Mouse (Mus musculus) hindbrain, embryonic 13.5 days (tissue): ENCODE data around the gene Daam2. TPM values are rescaled to one million over a fixed set of nuclear protein-coding genes. Genes with fewer than 3 reads are reported as not detected.
A peak's percentile ranks its signal among the peaks of the same experiment; 100 is the strongest.
"Not testable (repeated sequence)": the region's sequence is repeated elsewhere in the genome, so short reads cannot be mapped to it uniquely, and the experiment has no call there.

Source experiments
- ATAC-seq: fragments of 200-750 bp; cut with Nextera tagmentation; 2 replicates; pipeline ENCODE4 v1.8.0; 2017; ENCODE audit warnings: moderate TSS enrichment; ENCODE audit not compliant: low FRiP score
- H3K27ac ChIP-seq: fragments of 300-500 bp; sonication (generic); 2 replicates; pipeline ENCODE4 v1.5.1; 2015; ENCODE audit warnings: inconsistent platforms, mild to moderate bottlenecking, moderate library complexity
- H3K27me3 ChIP-seq: fragments of 300-500 bp; sonication (generic); 2 replicates; pipeline ENCODE4 v1.6.1; 2015; ENCODE audit warnings: mild to moderate bottlenecking, inconsistent platforms
- H3K36me3 ChIP-seq: fragments of 300-500 bp; sonication (generic); 2 replicates; pipeline ENCODE4 v1.6.1; 2015; ENCODE audit warnings: mild to moderate bottlenecking, inconsistent platforms
- H3K4me1 ChIP-seq: fragments of 300-500 bp; sonication (generic); replicated peaks from 2 replicates; pipeline ENCODE4 v1.6.1; 2015; ENCODE audit warnings: inconsistent platforms
- H3K4me2 ChIP-seq: fragments of 300-500 bp; sonication (generic); 2 replicates; pipeline ENCODE4 v1.6.1; 2015; ENCODE audit warnings: inconsistent platforms, mild to moderate bottlenecking, moderate library complexity
- H3K4me3 ChIP-seq: fragments of 300-500 bp; sonication (generic); 2 replicates; pipeline ENCODE4 v1.5.1; 2015; ENCODE audit warnings: mild to moderate bottlenecking, inconsistent platforms
- H3K9ac ChIP-seq: fragments of 300-500 bp; sonication (generic); 2 replicates; pipeline ENCODE4 v1.6.1; 2015; ENCODE audit warnings: mild to moderate bottlenecking, inconsistent platforms
- H3K9me3 ChIP-seq: fragments of 300-500 bp; sonication (generic); 2 replicates; pipeline ENCODE4 v1.6.1; 2016; ENCODE audit warnings: inconsistent platforms
- WGBS: fragments of 180-500 bp; shearing (Covaris S2); methylation state at CpG from one replicate; pipeline ENCODE4 v1.1.7; 2015; 5-methylcytosine and 5-hydroxymethylcytosine counted together
- polyA plus RNA-seq: library from polyadenylated mRNA; unstranded; fragments of >200 nt; fragmentation: Nextera tagmentation; extraction: Ambion mirVana; gene quantifications from 2 replicates; pipeline ENCODE4 v1.2.1, GENCODE M21; 2015

The Daam2 gene
- polyA plus RNA-seq, 1 experiment from 2014 or later = 3.7 TPM

- H3K9ac ChIP-seq, H3K27me3 ChIP-seq, H3K4me2 ChIP-seq, ATAC-seq, H3K9me3 ChIP-seq, H3K4me1 ChIP-seq, H3K4me3 ChIP-seq, H3K27ac ChIP-seq: not testable (repeated sequence)
- H3K36me3 ChIP-seq = peaks cover 36% of the 10 kb centered on the region
These were observed 126.8 kb downstream of the Daam2 start for GRCm38 (mm10) chr17:49437306-49437705.

- Histone ChIP-seq H3K4me2 (no peak overlapping the region), H3K36me3 (peaks cover 36% of the 10 kb centered on the region), H3K4me3 (no peak overlapping the region), H3K9ac (no peak overlapping the region), H3K27ac (no peak overlapping the region), H3K27me3 (no peaks in the 10 kb centered on the region), H3K4me1 (peaks cover 7% of the 10 kb centered on the region; the same call in 1 of the 2 replicates), H3K9me3 (no peaks in the 10 kb centered on the region; the same call in 1 of the 2 replicates)
- 90% methylated on average over 6 of the region's 6 CpGs for WGBS
- ATAC-seq = no peak
These were observed 127.5 kb downstream of the Daam2 start for GRCm38 (mm10) chr17:49436631-49437030.

- no peak for ATAC-seq
- WGBS = 94% methylated on average over 10 of the region's 10 CpGs
These were observed 129.1 kb downstream of the Daam2 start for GRCm38 (mm10) chr17:49435081-49435480.

GRCm38 (mm10) chr17:49434236-49434635 is 129.9 kb downstream of the Daam2 start:
- H3K4me3 ChIP-seq = no peak overlapping the region
- WGBS = 64% methylated on average over 6 of the region's 6 CpGs
- no peaks in the 10 kb centered on the region; the same call in 1 of the 2 replicates for H3K9me3 ChIP-seq
- peaks cover 22% of the 10 kb centered on the region for H3K4me1 ChIP-seq
- no peaks in the 10 kb centered on the region for H3K27me3 ChIP-seq
- H3K4me2 ChIP-seq = no peak overlapping the region
- no peak overlapping the region for H3K9ac ChIP-seq
- no peak overlapping the region for H3K27ac ChIP-seq
- no peak for ATAC-seq
- H3K36me3 ChIP-seq = peaks cover 36% of the 10 kb centered on the region

More at GRCm38 (mm10) chr17:49435081-49435480, 129.1 kb downstream of the Daam2 start:
- H3K9me3 ChIP-seq = no peaks in the 10 kb centered on the region; the same call in 1 of the 2 replicates
- H3K27ac ChIP-seq = no peak overlapping the region
- H3K4me1 ChIP-seq = peaks cover 13% of the 10 kb centered on the region
- no peaks in the 10 kb centered on the region for H3K27me3 ChIP-seq
- H3K4me2 ChIP-seq = no peak overlapping the region
- peaks cover 36% of the 10 kb centered on the region for H3K36me3 ChIP-seq
- no peak overlapping the region for H3K4me3 ChIP-seq
- H3K9ac ChIP-seq = no peak overlapping the region

- Histone ChIP-seq H3K27ac (no peak overlapping the region), H3K27me3 (no peaks in the 10 kb centered on the region), H3K9me3 (no peaks in the 10 kb centered on the region; the same call in 1 of the 2 replicates), H3K36me3 (peaks cover 29% of the 10 kb centered on the region), H3K4me1 (peaks cover 30% of the 10 kb centered on the region), H3K9ac (no peak overlapping the region), H3K4me3 (no peak overlapping the region), H3K4me2 (no peak overlapping the region)
- WGBS = 98% methylated on average over 6 of the region's 6 CpGs
- no peak for ATAC-seq
These were observed 131.1 kb downstream of the Daam2 start for GRCm38 (mm10) chr17:49433071-49433470.

- ATAC-seq = no peak
- no peak overlapping the region for H3K4me3 ChIP-seq
- H3K4me1 ChIP-seq = peaks cover 34% of the 10 kb centered on the region
- no peak overlapping the region for H3K4me2 ChIP-seq
- no peak overlapping the region for H3K27ac ChIP-seq
- WGBS = 84% methylated on average over 4 of the region's 4 CpGs
- H3K9ac ChIP-seq = no peak overlapping the region
- peaks cover 29% of the 10 kb centered on the region for H3K36me3 ChIP-seq
- H3K27me3 ChIP-seq = no peaks in the 10 kb centered on the region
- H3K9me3 ChIP-seq = no peaks in the 10 kb centered on the region; the same call in 1 of the 2 replicates
These were observed 132.0 kb downstream of the Daam2 start for GRCm38 (mm10) chr17:49432071-49432711.

GRCm38 (mm10) chr17:49431176-49431575 is 133.0 kb downstream of the Daam2 start:
- no peak overlapping the region for H3K27ac ChIP-seq
- no peak for ATAC-seq
- H3K4me2 ChIP-seq = no peak overlapping the region
- H3K36me3 ChIP-seq = peaks cover 24% of the 10 kb centered on the region
- no peaks in the 10 kb centered on the region for H3K27me3 ChIP-seq
- 97% methylated on average over 6 of the region's 6 CpGs for WGBS
- H3K9ac ChIP-seq = no peak overlapping the region
- H3K4me3 ChIP-seq = no peak overlapping the region
- H3K9me3 ChIP-seq = no peaks in the 10 kb centered on the region; the same call in 1 of the 2 replicates
- H3K4me1 ChIP-seq = peaks cover 34% of the 10 kb centered on the region

- Histone ChIP-seq H3K4me2 (no peak overlapping the region), H3K27ac (no peak overlapping the region), H3K9ac (no peak overlapping the region), H3K4me1 (peaks cover 34% of the 10 kb centered on the region), H3K36me3 (peaks cover 14% of the 10 kb centered on the region), H3K4me3 (no peak overlapping the region), H3K27me3 (no peaks in the 10 kb centered on the region), H3K9me3 (no peaks in the 10 kb centered on the region)
- no peak for ATAC-seq
- WGBS = 86% methylated on average over 6 of the region's 6 CpGs
These were observed 134.0 kb downstream of the Daam2 start for GRCm38 (mm10) chr17:49430136-49430535.

- Histone ChIP-seq H3K4me1 (peaks cover 34% of the 10 kb centered on the region), H3K27ac (no peak overlapping the region), H3K9me3 (no peaks in the 10 kb centered on the region), H3K9ac (peak overlapping the region; percentile 90; the same call in 1 of the 2 replicates), H3K27me3 (no peaks in the 10 kb centered on the region), H3K36me3 (peaks cover 9% of the 10 kb centered on the region), H3K4me3 (no peak overlapping the region), H3K4me2 (peak overlapping the region; percentile 82)
- ATAC-seq = no peak
- 93% methylated on average over 6 of the region's 6 CpGs for WGBS
These were observed 134.5 kb downstream of the Daam2 start for GRCm38 (mm10) chr17:49429471-49430129.

- Histone ChIP-seq H3K27ac (no peak overlapping the region), H3K27me3 (no peaks in the 10 kb centered on the region)
- WGBS = 74% methylated on average over 13 of the region's 13 CpGs
These were observed 135.3 kb downstream of the Daam2 start for GRCm38 (mm10) chr17:49428751-49429415.

GRCm38 (mm10) chr17:49428239-49428688 is 135.9 kb downstream of the Daam2 start, which contains the start of gene Mocs1:
Gene Mocs1, plus strand, starts transcription at chr17:49428362.
- Histone ChIP-seq H3K4me2 (peak within 1 kb of the TSS; percentile 82), H3K27ac (0 out of 2 replicates have a peak within 1 kb of the TSS, but pooled peaks have one; percentile 35), H3K9me3 (no peaks in the 10 kb centered on the region), H3K9ac (peak within 1 kb of the TSS; percentile 90), H3K36me3 (peaks cover 5% of the 10 kb centered on the region; the same call in 1 of the 2 replicates), H3K4me3 (peak within 1 kb of the TSS; percentile 73), H3K4me1 (peaks cover 34% of the 10 kb centered on the region), H3K27me3 (no peaks in the 10 kb centered on the region)
- under 1% methylated on average over 28 of the region's 28 CpGs for WGBS
- ATAC-seq = peak; percentile 99

More at GRCm38 (mm10) chr17:49428751-49429415, 135.3 kb downstream of the Daam2 start:
- Histone ChIP-seq H3K36me3 (peaks cover 8% of the 10 kb centered on the region; the same call in 1 of the 2 replicates), H3K9ac (peak overlapping the region; percentile 90), H3K9me3 (no peaks in the 10 kb centered on the region), H3K4me2 (peak overlapping the region; percentile 82), H3K4me1 (peaks cover 34% of the 10 kb centered on the region), H3K4me3 (peak overlapping the region; percentile 73)
- ATAC-seq = no peak

GRCm38 (mm10) chr17:49427631-49428238 is 136.4 kb downstream of the Daam2 start:
- no peaks in the 10 kb centered on the region for H3K36me3 ChIP-seq
- H3K4me1 ChIP-seq = peaks cover 34% of the 10 kb centered on the region
- no peak overlapping the region for H3K27ac ChIP-seq
- WGBS = 20% methylated on average over 9 of the region's 9 CpGs
- no peak overlapping the region for H3K9ac ChIP-seq
- ATAC-seq = peak; percentile 38
- H3K4me2 ChIP-seq = peak overlapping the region; percentile 82
- H3K9me3 ChIP-seq = no peaks in the 10 kb centered on the region
- H3K4me3 ChIP-seq = peak overlapping the region; percentile 73
- H3K27me3 ChIP-seq = no peaks in the 10 kb centered on the region
